Mouse (Mus musculus): ENCODE measurements around the gene Gm572.

Gene Gm572

DNA sequence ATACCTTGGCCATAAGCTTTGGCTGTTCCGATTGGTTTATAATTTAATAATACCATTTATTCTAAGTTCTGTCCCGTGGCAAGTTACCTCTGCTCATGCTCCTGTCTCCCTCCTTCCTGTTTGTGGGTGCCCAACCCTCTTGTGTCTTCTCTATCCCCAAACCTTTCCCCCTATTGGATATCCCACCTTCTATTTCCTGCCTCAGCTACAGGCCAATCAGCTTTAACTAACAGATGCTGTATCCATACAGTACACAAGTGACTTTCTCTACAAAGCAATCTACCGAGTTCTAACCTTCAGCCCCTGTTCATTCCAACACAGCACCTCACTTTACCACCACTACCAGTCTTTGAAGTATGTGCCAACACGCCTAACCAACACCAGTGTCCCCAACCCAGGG, 19.5 kb upstream of the Gm572 start:
- in situ Hi-C loops (cut with MboI) = loop anchor here (25.0 kb wide), 1 partner anchor 461 kb away; the partner anchor contains the start of genes Fbxo2, Fbxo44 and Fbxo6

GRCm38 (mm10) chr4:148625010-148625409, 18.1 kb upstream of the Gm572 start:
- in situ Hi-C loops (cut with MboI) = no loop called here

DNA sequence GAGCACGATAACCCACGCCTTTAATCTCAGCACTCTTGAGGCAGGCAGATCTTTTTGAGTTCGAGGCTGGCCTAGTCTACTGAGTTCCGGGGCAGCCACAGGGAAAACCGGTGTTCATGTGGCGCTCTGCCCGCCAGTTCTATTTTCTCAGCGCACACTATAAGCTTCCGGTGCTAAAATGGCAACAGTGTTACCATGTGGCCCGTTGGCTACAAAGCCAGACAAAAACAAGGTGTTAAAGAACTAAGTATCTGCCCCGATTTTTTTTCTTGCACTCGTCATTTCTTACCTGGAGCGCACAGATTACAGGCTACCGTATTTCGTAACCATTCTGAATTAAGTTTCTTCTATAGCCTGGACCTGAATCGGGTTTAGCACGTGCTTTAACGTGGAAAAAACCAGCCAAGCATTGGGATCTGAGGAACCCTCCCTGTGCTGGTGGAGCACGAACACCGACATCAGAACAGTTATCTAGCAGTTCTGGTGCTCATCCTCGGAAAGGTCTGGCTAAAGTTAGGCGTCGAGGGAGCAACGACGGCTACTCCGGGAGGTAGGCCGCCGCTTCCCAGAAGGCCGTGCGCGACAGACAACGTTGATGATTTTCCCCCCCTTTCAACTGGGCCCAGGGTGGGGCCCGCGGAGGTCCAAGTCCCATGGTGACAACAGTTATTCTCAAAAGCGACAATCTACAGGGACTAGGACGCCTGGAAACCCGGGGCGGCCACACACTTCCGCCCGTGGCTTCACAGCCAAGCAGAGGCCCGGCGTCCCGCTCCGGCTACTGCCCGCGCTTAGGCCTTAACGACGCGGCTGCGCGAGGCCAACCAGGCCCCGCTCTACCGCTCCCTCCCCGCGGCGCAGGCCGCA, 17.1 kb upstream of the Gm572 start:
- in situ Hi-C loops (cut with MboI) = no loop called here

DNA sequence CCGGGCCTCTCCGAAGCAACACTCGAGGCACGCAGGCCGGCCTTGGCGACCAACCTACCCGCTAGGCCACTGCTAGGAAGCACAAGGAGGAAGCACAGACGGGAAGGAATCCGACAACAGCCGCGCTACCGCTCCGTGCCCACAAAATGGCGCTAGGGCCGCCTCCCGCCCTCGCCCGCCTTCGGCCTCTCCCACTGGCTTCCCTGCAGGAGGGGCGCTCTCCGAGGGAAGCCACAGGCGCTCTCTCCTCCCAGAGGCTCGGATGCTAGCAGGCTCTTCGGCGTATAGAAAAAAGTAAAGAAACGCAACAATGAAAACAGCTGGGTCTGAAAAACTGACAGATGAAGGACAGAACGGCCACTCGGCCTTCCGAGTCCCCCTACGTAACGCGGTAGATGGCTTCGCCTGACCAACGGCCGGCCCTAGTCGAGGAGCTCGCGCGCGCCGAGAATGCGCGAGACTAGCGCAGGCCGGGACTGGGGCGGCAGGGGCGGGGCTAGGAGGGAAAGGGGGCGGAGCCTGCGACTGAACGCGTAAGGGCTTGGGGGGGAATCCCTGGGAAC, 16.4 kb upstream of the Gm572 start, which contains the start of gene Tardbp:
Tardbp (minus strand) TSS at position 397 of the 563 bp plus-strand sequence.
- in situ Hi-C loops (cut with MboI) = no loop called here

DNA sequence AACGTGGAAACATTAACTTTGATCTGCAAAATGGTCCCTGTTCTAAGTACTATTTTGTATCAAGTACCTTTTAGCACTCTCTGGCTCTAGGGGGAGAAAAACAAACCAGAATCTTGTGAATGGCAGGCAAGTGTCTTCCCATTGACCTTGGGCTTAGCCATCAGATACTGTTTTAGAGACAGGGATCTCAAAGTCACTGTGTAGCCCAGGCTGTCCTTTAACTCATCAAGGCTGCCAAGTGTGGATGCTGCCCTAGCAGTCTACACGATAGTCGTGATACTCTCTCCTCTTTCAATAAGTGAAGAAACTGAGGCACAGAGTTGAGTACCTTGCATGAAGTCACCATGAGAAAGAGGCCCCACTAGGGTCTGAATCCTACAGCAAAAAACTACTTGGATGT, 15.9 kb upstream of the Gm572 start:
- in situ Hi-C loops (cut with MboI) = no loop called here

DNA sequence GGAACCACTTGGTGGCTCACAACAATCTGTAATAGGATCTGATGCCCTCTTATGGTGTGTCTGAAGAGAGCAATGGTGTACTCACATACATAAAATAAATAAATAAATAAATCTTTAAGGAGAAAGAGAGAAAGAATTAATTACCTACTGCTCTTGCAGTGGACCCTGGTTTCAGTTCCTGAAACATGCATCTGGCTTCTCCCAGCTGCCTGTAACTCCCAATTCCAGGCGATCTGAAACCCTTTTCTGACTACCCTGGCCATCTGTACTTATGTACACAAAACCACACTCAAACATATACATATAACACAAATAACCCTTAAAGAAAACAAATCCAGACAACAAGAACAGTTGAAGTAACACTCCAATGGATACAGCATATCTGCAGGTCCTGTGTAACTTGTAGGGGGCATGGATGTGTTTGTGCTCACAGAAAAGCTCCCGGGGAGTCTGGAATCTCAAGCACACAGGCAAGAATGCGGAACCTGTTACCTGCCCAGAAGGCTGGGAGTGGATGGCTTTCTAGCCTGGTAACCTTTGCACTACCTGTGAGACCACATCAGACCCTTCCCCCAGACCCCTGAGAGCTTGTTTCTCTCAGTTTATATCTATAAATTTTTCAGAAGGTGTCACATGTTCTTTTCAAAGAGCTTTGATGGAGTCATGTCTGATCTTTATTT, 11.0 kb upstream of the Gm572 start:
- in situ Hi-C loops (cut with MboI) = no loop called here

DNA sequence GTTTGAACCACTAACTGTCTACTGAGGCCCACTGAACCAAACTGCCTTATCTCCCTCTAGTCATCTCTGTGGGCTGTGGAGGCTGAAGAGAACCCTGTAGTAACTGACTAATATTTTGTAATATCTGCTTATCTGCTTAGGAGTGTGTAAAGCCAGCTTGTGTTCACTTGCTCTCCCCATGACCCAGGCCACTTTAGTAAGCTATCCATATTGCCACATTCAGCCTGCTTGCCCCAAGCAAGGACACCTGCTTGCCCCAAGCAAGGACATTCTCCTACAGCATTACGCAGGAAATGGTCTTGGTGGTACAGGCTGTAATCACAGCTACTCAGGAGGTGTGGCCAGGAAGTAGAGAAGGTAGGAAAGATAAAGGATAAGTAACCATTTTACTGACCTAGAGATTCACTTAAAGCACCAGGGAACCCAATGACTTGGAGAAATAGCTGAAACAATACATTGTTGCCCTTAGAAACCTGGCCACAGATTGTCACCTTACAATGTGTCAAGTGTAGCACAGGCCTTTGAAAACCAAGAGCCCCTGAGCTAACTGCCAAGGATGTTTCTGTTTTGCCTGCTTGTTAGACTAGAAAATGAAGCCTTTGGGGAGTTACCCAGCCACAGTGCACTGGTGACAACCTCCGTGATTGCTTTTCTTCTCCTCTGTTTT, 9.6 kb upstream of the Gm572 start:
- in situ Hi-C loops (cut with MboI) = no loop called here

DNA sequence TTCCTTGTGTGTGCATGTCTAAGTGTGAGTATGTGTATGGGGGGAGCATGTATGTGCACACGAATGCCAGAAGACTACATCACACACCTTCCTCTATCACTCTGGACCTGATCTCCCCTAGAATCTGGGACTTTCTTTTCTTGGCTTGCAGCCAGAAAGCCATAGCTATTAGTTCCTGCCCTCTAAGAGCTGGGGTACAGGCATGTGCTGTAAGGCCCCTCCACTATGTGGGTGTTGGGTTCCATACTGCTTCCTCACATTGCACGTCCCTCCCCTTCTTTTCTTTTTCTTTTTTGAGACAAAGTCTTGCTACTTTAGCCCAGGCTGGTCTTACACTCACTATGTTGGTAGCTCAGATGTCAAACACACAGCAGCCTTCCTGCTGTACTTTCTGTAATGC, 7.8 kb upstream of the Gm572 start:
- in situ Hi-C loops (cut with MboI) = no loop called here

DNA sequence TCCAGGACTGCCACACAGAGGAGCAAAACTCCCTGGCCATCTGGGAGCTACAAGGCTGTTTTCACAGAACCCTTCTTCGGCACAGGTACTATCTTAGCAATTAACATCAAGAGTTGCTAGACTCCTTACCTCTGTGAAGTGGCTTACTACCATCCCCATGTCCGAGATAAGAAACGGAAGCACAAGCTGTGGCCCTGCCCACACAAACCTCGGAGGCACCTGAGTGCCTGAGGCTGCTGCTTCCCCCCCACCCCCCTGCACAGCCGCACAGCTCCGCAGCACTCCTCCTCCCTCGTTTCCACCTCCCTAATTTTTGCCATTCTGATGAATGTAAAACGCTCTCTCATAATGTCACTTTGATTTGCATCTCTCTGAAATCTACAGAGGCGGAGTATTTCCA, 4.8 kb upstream of the Gm572 start:
- in situ Hi-C loops (cut with MboI) = no loop called here

GRCm38 (mm10) chr4:148639455-148639854, 3.7 kb upstream of the Gm572 start:
- in situ Hi-C loops (cut with MboI) = no loop called here

DNA sequence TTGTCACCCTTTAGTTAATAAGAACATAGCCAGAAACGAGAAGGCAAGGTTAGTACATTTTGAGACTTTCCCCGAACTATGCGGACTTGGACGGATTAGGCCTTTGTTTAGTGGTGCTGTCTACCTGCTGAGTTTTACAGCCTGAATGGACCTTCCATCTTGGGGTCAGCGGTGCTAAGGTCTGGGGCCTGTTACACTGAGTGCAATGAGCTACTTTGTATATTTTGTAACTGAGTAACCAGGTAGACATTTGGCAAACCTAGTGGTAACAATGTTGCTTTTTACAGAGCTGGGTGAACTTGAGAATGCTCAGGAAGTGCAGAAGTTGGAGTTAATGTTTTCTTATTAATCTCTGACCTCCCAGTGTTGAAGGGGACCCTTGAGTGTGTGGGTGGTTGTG, 2.0 kb upstream of the Gm572 start:
- in situ Hi-C loops (cut with MboI) = no loop called here

DNA sequence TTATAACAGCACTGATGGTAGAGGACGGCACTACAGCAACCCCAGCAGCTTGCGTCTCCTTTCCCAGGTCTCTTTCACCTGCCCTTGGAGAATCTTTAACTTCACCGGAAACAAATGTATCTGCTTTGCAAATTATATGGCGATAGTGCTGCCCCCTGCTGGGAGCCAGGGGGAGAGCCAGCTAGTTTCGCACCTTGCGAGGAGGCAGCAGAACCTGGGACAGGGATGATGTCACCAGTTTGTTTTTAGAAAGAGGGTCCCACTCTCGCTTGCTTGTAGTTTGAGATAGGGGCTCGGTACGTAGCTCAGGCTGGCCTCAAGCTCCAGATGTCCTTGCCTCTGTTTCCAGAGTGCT, 1.0 kb downstream of the Gm572 start:
- in situ Hi-C loops (cut with MboI) = no loop called here

GRCm38 (mm10) chr4:148644926-148645325, 1.8 kb downstream of the Gm572 start:
- in situ Hi-C loops (cut with MboI) = no loop called here

- in situ Hi-C loops (cut with MboI) = no loop called here
Observed at GRCm38 (mm10) chr4:148646616-148647015, 3.5 kb downstream of the Gm572 start.

DNA sequence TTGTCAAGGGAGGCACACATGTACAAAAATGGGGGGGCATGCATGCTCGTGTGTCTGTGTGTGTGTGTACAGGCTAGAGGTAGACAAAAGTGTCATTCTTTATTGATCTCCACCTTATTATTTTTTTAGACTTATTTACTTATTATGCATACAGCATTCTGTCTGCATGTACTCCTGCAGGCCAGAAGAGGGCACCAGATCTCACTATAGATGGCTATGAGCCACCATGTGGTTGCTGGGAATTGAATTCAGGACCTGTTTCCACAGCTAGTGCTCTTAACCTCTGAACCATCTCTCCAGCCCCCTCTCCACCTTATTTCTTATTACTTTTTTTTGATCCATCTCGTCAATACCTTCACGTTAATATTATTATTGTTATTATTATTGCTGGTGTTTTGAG, 6.2 kb downstream of the Gm572 start:
- in situ Hi-C loops (cut with MboI) = no loop called here

GRCm38 (mm10) chr4:148651045-148651444, 7.9 kb downstream of the Gm572 start:
- in situ Hi-C loops (cut with MboI) = no loop called here

DNA sequence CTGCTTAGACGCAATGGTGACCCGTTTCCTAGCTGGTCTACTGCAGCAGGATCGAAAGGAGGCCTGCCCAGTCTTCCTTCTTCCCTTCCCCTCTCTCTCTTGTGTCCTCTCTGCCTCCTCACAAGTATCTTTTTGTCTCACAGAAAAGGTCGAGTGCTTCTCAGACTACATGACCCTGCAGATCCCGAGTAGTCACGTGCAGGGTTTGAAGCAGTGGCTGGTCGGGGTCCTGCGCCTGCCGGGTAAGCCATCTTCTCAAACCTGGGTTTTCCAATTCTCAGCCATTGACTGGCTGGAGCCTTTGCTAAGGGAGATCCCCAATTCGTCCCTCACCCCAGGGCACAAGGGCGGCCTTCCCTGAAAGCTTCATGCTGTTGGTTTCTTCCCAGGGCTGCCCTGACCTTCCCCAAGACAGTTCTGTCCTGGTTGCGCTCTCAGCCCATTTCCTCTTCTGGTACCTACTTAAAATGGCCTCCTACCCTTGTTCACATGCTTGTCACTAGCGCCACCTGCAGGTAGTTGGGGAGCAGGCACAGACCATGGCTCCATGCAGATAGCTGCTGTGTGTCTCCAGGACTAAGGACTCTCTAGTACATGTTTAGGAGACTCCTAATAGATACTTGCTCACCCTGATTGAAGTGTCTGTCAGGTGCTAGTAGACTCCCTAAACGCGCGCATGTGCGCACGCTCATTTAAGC, 11.7 kb downstream of the Gm572 start:
- in situ Hi-C loops (cut with MboI) = no loop called here

- in situ Hi-C loops (cut with MboI) = no loop called here
Observed at GRCm38 (mm10) chr4:148656691-148657258, 13.7 kb downstream of the Gm572 start.

DNA sequence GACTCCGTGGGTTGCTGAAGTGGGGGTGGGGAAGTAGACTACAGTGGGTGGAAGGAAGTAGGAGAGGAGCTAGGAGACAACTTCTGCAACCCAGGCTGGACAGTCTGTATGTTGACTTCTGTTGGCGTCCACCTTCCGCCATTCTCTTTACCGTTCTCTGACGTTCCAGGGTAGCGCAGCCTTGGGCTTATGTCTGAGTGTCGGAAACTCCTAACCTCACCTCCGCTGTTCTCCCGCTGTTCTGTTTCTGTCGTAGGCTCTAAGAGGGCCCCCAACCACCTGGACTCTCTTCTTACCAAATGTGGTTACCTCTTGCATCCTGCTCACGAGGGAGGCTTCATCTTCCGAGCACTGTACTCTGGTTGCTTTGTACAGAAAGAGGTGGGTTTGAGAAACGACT, 14.7 kb downstream of the Gm572 start:
- in situ Hi-C loops (cut with MboI) = no loop called here

GRCm38 (mm10) chr4:148660174-148660573, 17.1 kb downstream of the Gm572 start:
- in situ Hi-C loops (cut with MboI) = no loop called here

- in situ Hi-C loops (cut with MboI) = no loop called here
Observed at GRCm38 (mm10) chr4:148662168-148662965, 19.2 kb downstream of the Gm572 start.

All from mature B cell (primary cell).